Mouse (Mus musculus) right cerebral cortex, postnatal 25 days (tissue): ENCODE data around the gene Tfpi2.

Experiments
- DNase-seq: peaks from one replicate; pipeline ENCODE4 v3.0.0; 2022

Tfpi2 gene

DNA sequence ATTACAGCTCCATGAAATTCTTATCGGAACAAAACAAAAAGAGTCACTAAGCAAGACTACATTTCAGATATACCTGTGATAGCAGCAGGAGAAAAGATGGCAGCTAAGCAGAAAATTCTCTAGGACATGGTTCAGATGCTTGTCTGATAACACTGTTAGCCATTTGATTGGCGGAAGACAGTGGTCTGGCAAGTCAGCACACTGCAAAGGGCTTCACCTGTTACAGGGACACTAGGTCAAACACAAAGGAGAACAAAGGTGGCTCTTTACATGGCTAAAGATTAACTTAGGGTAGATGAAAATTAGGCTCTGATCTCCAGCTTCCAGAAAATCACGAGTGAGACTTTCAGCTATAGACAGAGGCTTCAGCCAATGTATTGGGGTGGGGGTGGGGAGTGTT, at the start of gene Tfpi2:
Tfpi2 (minus strand) TSS at position 170 of the 400 bp plus-strand sequence.
- DNase-seq: no peak

DNA sequence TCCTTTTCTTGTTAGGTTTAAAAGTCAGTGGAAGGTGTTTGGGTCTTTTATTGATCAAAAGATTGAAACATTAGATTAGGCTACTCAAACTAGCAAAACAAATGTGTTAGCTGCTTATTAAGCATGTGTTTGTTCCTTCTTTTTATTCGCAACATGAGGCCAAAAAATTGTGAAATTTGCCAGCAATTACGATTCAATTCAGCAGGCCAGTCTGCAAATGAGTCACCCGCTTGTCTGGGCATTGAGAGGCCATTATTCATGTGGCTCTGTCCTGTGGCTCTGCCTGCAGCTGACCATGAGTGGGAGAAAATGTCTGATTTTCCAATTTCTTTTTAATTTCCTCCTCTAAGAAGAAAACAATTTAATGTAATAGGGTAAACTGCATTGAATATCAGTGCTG, 42.2 kb upstream of the Tfpi2 start:
- no peak for DNase-seq

DNA sequence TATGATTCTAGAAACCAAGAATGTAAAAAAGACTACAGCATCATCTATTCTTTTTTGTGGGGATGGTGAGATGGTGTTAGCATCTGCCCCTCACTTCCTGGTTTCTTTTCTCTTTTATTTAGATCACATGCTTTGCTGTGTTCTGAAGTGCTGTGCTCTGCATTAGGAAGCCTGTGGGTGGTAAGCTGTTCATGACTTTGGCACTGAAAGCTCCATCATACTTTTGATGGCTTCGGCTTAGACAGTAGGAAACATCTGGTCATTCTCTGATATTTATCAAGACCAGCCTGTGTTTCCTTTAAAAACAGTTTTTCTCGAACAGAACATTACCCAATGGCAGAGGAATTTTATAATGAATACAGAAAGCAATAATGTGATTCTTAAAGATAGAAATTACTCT, 37.6 kb upstream of the Tfpi2 start:
- DNase-seq: no peak

DNA sequence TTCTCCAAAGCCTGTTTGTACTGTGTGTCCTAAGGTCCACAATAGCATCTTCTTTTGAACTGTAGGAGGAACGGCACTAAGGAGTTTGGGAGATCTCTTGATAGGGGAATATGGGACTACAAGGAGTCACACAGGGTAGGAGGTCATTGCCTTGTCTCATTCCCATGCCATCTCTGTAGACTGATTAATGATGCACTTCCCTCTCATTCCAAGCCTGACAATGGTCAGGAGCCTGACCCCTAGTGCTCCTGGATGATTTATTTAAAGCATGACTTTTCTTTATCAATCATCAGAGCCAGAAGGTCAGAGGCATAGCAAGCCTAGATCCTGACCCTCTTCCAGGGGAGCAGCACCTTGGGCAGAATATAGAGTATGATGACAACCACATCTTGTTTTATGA, 33.9 kb upstream of the Tfpi2 start:
- DNase-seq: no peak

DNA sequence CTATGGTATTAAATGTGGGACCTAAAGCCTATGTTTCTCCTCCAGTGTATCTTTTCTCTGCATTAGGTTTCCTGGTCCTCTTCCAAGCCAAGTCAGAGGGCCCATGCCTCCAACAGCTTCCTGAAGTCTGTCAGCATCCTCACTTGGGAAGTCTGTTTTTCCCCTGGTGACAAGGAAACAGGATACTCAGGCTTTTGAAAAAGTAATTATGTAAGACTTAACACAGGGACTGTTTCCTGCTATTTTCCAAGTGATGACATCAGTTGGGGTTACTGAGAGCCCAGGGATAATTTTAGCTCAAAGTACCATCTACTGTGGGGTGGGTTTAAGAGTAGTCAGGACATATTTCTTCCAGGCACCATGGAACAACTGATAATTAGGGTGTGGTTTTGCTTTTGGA, 20.8 kb upstream of the Tfpi2 start:
- DNase-seq: no peak

DNA sequence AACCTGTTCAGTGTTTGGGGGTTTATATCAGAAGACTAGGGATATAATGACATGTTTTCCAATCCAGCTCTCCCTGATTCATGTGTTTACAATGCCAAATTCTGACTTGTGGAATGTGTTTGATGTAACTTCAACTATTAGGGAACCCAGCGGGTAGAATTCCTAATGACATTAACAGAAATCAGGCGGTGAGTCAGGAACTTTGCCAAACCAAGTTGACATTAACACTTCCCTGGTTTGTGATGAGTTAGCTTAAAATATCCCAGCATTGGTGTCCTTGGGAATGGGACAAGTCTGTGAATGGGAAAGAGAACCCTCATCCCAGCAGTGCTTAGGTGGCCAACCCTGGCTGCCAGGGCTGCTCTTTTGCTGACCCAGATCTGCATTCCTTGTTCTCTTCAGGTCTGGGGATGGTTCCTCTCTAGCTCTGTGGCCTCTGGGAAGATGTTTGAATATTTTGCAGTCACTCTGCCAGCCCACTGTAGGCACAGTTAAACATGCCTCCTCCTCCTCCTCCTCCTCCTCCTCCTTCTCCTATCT, 19.9 kb upstream of the Tfpi2 start:
- no peak for DNase-seq

DNA sequence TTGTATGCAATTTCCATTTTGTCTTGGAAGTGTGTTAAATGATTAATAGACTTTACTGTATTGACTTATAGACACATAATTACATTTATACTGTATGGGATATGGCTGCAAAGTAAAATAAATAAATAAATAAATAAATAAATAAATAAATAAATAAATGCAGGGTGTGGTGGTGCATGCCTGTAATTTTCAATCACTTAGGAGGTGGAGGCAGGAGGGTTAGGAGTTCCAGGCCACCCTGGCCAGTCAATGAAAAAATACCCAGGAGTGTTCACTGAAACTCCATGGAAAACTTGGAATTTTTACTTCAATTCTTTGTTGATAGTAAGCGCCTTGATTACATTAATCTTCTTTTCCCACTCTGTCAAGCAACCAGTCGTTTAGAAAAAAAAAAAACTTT, 16.1 kb upstream of the Tfpi2 start:
- no peak for DNase-seq

DNA sequence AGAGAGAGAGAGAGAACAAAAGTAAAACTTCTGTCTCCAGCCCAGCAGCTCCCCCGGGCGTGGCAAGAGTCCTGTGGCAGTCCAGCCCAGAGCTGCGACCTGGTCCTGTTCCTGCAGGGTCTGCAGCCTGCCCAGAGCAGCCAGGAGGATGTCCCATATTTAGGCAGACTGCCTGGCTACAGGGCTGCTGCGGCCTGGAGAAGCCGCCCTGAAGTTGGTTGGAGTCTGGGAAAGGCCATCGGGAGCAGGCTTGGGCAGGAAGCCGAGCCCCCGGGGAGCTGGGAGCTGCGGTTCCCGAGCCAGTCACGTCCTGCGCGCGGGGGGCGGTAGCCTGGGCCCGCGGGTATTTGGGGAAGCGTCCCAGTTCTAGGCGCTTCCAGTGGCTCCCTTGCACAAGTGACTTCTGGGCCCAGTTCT, 15.2 kb upstream of the Tfpi2 start, which contains the start of gene Gng11:
Gng11 (plus strand) TSS at position 15 of the 417 bp plus-strand sequence.
- peak; percentile 21 for DNase-seq

DNA sequence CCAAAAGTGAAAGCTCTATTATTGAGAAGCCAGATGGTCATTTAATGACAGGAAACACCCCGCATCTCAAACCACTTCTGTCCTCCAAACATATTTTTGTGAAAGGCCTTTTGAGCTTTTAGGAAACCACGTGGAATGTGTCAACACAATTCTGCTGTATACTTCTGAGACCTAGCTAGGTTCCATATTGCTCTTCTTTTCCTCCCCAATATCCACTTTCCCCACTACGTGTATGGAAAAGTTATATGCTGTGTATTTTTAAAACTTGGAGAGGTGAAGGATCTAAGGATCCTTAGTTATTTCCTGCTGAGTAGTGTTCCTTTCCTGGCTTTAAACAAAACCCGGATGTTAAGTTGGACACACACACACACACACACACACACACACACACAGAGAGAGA, 14.7 kb upstream of the Tfpi2 start:
- DNase-seq: no peak

DNA sequence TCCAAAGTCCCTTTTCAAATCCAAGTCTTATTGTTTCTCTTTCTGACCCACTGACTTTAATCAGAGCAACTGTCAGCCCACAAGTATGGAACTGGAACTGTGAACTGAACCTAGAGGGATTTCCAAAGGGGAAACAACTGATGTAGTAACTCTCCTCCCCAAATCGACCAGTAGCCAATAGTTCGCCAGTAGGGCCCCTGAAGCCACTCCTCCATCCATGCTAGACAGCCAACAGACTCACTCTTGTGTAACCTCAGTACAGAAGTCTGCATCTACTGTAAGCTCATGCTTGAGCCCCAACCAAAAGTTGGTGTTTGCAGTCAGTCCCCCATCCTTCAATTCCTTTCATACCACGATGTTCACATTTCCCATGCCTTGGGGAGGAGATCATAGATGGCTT, 12.0 kb upstream of the Tfpi2 start:
- DNase-seq: no peak

DNA sequence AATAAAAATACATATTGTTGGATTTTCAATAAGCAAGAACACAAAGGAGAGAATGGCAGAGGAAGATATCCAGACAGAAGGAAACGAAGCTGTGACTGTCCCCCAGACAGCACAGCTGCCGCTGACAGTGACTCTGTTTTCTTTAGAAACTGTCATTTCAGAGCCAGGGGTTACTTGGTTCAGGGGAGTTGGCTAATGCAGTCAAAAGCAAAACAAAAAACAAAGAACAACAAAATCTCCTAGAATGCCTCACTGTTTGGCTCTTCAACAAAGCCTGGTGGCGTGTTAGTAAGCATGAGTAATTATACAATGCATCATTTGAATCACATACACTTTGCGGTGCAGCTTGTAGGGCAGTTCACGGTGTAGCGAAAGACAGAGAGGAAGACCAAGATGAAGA, 10.6 kb upstream of the Tfpi2 start:
- DNase-seq: no peak

DNA sequence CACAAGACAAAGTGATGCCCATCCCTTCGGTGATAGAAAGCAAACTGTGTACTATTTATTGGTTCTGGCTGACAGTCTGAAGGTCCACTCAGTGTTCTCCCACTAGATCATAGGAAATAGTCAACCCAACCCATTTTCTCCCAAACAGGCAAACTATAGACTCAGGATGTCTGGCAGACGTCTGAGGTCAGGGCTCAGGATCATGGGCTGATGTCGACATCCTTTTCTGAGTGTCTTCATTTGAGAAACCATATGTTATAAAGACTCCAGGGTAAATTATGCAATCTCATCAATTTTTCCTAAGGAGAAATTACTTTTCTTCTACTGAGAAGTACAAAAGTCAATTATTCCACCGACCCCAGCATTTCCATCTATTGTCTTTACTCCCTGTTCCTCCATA, 9.4 kb upstream of the Tfpi2 start:
- no peak for DNase-seq

DNA sequence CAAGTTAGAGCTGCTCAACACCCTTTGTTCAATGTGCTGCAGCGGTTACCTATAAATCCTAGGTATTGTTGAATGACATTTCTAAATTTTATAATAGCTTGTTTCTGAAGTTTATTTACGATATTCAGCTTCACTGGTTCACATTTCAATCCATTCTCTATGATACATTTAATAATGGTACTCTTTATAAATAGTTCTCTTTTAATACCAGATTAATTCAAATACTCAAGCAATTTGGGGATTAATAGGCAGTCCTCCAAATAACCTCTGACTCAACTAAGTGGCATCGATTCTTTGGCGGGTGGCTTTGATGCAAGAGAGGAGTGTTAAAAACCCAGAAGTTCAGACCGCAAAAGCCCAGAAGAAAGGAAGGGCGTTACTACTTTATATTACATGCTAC, 4.8 kb upstream of the Tfpi2 start, which contains the start of gene Gngt1:
Gngt1 (plus strand) TSS at position 301 of the 400 bp plus-strand sequence.
- DNase-seq: no peak

DNA sequence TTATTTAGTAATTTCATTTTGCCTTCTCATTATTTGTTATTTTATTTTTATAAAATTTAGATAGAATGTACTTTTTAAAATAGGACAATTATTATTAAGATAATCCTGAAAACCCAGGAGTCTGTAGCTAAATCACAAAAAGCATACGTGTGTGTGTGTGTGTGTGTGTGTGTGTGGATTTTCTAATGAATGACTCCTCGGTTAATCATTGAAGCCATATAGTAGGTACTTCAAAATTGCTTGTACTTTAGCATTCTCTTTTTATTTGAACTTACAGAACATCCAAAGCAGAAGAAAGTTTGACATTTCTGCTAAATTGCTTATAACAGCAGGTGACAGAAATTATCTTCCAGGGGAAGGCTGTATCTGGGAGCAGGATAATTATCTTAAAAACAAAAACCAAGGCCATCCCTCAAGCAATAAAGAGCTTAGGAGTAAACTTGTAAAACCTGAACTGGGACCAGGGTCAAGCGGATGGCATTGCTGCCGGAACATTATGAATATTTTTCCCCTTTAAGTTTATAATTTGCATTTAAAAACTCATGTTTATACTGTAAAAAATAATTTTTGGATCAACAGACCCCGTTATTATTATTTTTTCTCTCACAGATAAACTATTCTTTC, 5.9 kb downstream of the Tfpi2 start:
- no peak for DNase-seq

DNA sequence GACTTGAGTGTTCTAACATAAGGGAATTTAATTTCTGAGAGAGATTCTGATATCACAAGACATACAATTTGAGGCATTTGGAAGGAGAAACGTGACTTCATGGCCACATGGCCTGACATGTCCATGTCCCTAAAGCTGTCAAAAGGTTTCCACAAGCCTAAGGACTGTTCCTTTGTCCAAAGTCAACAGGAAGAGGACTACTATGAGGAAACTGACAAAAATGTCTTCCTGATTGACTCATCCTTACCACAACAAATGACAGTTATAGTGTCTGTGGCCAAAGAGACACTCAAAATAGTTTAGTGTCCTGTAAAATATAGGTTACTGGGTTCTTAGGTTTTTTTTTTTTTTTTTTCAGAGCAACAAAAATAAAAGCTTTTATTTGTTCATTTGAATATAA, 15.0 kb downstream of the Tfpi2 start:
- no peak for DNase-seq

DNA sequence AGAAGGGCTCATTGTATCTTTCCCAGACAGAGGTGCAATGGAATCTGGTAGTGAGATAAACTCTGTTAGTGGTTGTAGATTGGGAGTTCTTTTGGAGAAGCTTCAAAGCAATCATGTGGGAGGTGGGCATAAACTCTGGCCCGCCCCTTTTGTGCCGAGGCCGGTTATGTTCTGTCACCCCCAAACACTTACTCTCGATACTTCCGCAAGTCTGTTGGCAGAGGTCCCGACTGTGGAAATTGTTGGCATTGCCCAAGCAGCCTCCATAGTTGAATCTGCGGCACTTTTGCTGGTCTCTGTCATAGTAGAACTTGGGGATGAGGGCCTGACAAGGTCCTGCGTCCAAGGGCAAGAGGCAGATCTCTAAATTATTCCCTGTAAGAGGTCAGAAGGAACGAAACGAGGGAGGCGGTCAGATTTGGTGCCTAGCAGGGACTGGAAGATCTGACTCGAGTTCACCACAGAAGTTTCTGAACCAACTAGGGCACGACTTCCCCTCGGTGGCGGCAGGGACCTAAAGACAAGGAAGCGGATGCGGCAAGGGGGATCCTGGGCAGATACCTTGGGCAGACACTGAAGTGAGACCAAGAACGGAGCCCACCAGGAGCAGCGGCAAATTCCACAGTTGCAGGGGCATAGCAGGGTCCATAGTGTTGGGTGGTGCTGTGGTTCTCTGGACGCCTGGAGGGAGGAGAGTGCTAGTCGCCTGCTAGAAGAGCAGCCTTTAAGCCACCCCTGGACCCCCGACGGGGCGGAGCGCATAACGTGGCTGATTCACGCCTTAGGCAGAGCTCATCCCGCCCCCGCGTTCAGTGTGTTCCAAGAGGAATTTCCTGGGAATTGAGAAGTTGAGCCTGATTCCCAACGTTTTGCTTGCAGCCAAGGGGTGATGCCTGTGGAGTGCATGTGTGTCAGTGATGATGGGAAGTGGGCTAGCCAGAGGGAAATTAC, 20.8 kb downstream of the Tfpi2 start:
- peak; percentile 5 for DNase-seq

DNA sequence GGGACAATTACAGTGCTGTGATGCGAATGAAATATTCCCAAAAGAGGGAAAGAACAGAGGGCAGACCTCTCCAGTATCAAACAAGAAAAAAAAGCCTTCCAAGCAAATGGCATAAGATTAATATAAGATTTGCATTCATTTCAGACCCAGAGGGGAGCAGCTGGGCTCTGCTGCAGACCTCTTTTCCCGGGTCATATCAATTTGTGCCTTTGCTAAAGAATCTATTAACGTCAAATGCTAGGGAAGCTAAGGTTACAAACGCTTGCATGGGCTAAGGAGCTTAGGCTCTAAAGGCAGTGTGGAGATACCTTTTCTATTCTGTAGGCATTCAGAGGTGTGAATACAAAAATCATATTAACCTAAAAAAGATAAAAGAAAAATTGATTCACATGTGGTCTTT, 33.8 kb downstream of the Tfpi2 start:
- no peak for DNase-seq

DNA sequence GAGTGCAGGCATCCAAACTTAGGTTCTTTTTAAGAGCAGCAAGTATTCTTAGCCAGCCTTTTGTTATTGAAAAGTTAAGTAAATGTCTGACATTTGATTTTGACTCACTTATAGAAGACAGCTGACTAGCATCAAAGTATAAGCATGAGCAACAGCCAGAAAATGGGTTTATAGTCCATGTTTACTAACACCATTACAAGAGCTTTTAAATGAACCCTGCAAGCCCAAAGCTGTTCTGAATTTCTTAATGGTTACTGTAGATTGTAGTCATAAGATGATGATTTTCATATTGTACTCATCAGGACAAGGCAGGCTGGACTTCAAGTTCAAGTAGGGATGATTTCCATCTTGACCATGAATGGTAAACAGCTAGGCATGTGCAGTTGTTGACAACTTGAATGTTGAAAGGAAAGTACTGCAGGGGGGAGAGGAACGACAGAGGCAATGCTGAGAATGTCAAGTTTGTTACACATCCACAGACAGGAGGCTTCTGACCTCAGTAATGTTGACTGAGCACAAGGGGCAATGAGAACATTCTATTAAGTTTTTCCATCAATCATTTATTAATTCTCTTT, 52.5 kb downstream of the Tfpi2 start:
- no peak for DNase-seq

DNA sequence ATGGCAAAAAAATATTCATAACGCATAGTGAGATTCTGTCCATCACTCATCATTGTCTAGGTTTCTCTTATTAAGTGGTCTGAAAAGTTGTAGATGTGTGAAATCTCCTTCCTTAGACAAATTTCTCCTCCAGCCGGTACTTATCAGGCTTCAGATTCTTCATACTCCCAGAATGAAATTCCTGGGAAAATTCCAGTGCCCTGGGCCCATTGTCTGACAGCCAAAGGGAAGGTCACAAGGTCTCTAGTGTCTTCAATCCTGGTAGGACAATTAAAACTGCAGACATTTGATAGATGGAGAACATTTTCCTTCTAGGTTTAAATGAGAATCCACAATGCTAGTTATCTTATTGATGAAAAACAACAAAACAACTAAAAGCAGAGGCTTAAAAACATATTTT, 53.1 kb downstream of the Tfpi2 start:
- DNase-seq: no peak

DNA sequence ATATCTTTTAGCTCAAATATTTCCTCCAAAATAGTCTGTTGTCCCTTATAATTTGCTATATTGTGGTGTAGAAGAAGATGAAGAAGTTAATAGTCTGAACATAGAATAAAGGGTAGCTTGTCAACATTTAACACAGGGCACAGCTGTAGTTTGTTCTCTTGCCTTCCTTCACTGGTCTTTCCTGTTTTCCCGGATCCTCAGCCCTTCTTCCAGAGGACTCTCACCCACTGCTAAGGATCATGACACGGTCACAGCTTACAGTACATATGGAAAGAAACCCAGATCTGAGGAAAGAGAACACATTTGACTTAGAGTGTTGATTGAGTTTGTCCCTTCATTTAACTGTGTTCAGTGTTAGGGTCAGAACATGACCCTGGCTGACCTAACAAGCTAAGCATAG, 53.7 kb downstream of the Tfpi2 start:
- no peak for DNase-seq

DNA sequence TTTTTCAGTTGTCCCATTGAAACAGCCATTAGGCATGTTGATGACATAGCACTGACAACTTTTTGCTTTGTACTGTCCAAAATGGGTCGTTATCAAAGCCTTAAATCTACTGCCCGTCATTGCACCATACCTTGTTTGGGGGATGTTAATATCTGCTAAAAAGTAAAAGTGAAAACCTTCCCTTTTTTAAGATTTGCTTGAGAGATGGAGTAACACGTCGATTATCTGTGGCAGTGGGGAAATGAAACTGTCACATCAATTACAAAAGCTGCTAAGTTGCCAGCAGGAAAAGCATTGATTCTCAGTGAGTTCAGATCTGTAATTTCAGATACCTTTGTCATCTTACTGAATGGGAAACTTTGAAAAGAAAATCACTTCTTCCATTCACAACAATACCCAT, 62.6 kb downstream of the Tfpi2 start:
- no peak for DNase-seq

DNA sequence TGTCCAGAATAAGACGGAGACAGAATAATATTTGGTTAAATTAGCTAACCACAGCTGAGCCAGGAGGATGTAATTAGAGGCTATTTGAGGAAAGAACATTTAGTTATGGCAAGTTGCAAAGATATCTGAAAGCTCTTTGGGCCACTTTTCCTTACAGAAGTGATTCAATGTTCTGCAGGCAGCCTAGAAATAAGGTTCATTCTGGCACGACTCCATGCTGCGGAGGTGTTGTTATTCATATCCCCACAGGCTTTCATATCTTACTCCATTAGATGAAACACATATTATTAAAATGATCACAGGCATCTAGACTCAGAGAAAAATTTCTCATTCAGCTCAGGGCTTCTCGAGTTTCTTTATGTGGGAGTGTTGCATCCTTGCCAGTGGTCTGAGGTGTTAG, 65.8 kb downstream of the Tfpi2 start:
- peak; percentile 14 for DNase-seq

DNA sequence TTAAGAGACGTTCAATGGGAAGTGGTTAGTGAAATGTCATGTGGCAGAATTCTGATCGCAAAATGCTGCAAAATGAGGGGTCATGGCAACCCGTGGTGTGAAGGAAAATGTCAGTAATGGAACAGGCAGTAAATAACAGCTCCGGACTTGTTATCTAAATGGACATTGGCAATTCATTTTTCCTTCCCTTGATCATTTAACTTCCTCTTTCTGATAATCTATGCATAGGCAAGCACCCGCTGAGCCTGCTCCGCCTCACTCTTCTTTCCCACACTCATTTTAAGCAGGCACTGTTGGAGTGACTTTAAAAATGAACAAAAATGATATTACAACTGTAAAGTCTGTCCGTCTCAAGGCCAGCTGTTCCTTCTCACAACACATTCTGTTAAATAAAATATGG, 72.7 kb downstream of the Tfpi2 start:
- DNase-seq: no peak
